Mouse (Mus musculus) stomach, adult 2 months (tissue): ENCODE measurements around the gene Rab33a. TPM values are rescaled to one million over a fixed set of nuclear protein-coding genes. Genes with fewer than 3 reads are reported as not detected.

Source experiments
- polyA plus RNA-seq: library from polyadenylated mRNA; depleted of rRNA; stranded (reverse); fragments of >200 nt; gene quantifications from 2 replicates; pipeline ENCODE4 v1.2.3, GENCODE M21; 2012; rRNA removed

The Rab33a gene
- 0.12 and 0.15 TPM in 2 replicates for polyA plus RNA-seq

GRCm38 (mm10) chrX:48518808-48519548 is at the start of gene Rab33a:
TSS of gene Rab33a (plus strand) at chrX:48519285.

GRCm38 (mm10) chrX:48513166-48513807 is 5.8 kb upstream of the Rab33a start, which contains the start of gene Aifm1:
TSS of gene Aifm1 (minus strand) at chrX:48513563.

Other genes starting within 250 kb of the Rab33a start
- gene Bcorl1, start 177.9 kb upstream of the Rab33a start, polyA plus RNA-seq, result 1.4 and 2.1 TPM in 2 replicates
- gene Elf4, start 56.2 kb upstream of the Rab33a start, polyA plus RNA-seq, result 8.1 and 12.2 TPM in 2 replicates
- 1.7 and 3.1 TPM in 2 replicates for gene Aifm1, start 5.7 kb upstream of the Rab33a start, polyA plus RNA-seq
- 0.31 and 0.53 TPM in 2 replicates for gene Zfp280c, start 75.2 kb downstream of the Rab33a start, polyA plus RNA-seq
- gene Slc25a14, start 104.1 kb downstream of the Rab33a start, polyA plus RNA-seq, result 0.31 and 0.32 TPM in 2 replicates
- gene Gpr119, start 155.2 kb downstream of the Rab33a start, polyA plus RNA-seq, result not detected in 2 replicates
- gene Rbmx2, start 175.7 kb downstream of the Rab33a start, polyA plus RNA-seq, result 0.13 TPM in 2 replicates